Mouse (Mus musculus): ENCODE results near the gene Nmu. TPM values are rescaled to one million over a fixed set of nuclear protein-coding genes. Genes with fewer than 3 reads are reported as not detected.

The Nmu gene
- total RNA-seq, 1 experiment: 0.54 TPM

GRCm38 (mm10) chr5:76330953-76331352, 32.6 kb downstream of the Nmu start, which contains the start of gene Pdcl2:
Pdcl2 (minus strand) TSS chr5:76331156.
- peak within 1 kb of the TSS; percentile 18; the same call in 1 of the 2 replicates for H3K27ac ChIP-seq (ENCODE audit: insufficient read depth, low read depth, low read length, poor library complexity, severe bottlenecking)
- H3K36me3 ChIP-seq (ENCODE audit: control insufficient read depth, insufficient read depth, low read length, poor library complexity, severe bottlenecking): no peaks in the 10 kb centered on the region
- in situ Hi-C loops (cut with MboI; ENCODE audit: low sequenced_read_pairs in 2 of 2, unreplicated experiment in 2 of 2): no loop called here
- H3K9me3 ChIP-seq (ENCODE audit: control insufficient read depth, insufficient read depth, low read depth, low read length): no peaks in the 10 kb centered on the region
- DNase-seq (ENCODE audit: low read depth, low spot score): peak; percentile 75
- TF ChIP-seq CHD2 (IDR thresholded peaks at IDR 0.05; ENCODE audit: low read depth, low read length): no peak
- no peak for TF ChIP-seq MAFK (IDR thresholded peaks at IDR 0.05; ENCODE audit: insufficient read depth, low read depth, low read length)
- no peak for TF ChIP-seq ZC3H11A (IDR thresholded peaks at IDR 0.05; ENCODE audit: borderline replicate concordance, low read depth, low read length)
- no peak for TF ChIP-seq HCFC1 (IDR thresholded peaks at IDR 0.05; ENCODE audit: borderline replicate concordance, insufficient read depth, low read length)
- peak within 1 kb of the TSS; percentile 62 for H3K9ac ChIP-seq (ENCODE audit: insufficient read depth, low read depth, low read length, poor library complexity, severe bottlenecking)
- peaks cover 0 to 2% of the 10 kb centered on the region in 2 experiments; a peak in 3 of 4 replicates for H3K4me1 ChIP-seq (ENCODE audit: control insufficient read depth in 2 of 2, insufficient read depth in 2 of 2, low read length in 2 of 2, poor library complexity in 1 of 2)
- H3K4me3 ChIP-seq (ENCODE audit: insufficient read depth in 1 of 2, low read depth in 1 of 2, low read length in 2 of 2, poor library complexity in 1 of 2, severe bottlenecking in 1 of 2): peak within 1 kb of the TSS; percentile 49 to 65

DNA sequence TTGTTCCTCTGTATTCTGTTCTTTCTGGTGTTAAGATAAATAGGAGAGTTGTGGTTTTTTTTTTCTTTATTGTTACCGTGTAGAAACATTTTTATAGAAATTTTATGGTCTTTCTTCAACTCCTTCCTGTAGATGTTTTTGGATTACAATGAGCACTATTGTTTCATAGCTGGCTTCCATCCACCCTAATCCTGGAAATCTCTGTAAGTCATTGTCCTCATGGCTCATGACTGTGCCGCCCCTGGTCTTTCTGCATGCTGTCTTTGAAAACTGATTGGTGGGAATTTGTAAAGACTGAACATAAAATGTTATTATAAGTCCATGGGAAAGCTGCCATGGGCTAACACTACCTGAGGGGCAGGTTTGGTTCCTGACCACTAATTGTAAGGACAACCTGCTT, 36.3 kb downstream of the Nmu start:
- no peak for DNase-seq (ENCODE audit: low read depth, low spot score)
- no peak overlapping the region for H3K27ac ChIP-seq (ENCODE audit: insufficient read depth, low read depth, low read length, poor library complexity, severe bottlenecking)
- H3K36me3 ChIP-seq (ENCODE audit: control insufficient read depth, insufficient read depth, low read length, poor library complexity, severe bottlenecking): no peaks in the 10 kb centered on the region
- in situ Hi-C loops (cut with MboI; ENCODE audit: low sequenced_read_pairs in 2 of 2, unreplicated experiment in 2 of 2): no loop called here
- no peaks in the 10 kb centered on the region for H3K9me3 ChIP-seq (ENCODE audit: control insufficient read depth, insufficient read depth, low read depth, low read length)
- H3K4me3 ChIP-seq (ENCODE audit: insufficient read depth in 1 of 2, low read depth in 1 of 2, low read length in 2 of 2, poor library complexity in 1 of 2, severe bottlenecking in 1 of 2): no peak overlapping the region
- TF ChIP-seq CHD2 (IDR thresholded peaks at IDR 0.05; ENCODE audit: low read depth, low read length): no peak
- no peak for TF ChIP-seq HCFC1 (IDR thresholded peaks at IDR 0.05; ENCODE audit: borderline replicate concordance, insufficient read depth, low read length)
- TF ChIP-seq MAFK (IDR thresholded peaks at IDR 0.05; ENCODE audit: insufficient read depth, low read depth, low read length): no peak
- TF ChIP-seq ZC3H11A (IDR thresholded peaks at IDR 0.05; ENCODE audit: borderline replicate concordance, low read depth, low read length): no peak
- TF ChIP-seq ZNF384 (IDR thresholded peaks at IDR 0.05; ENCODE audit: low read depth, low read length): no peak
- H3K4me1 ChIP-seq (ENCODE audit: control insufficient read depth in 2 of 2, insufficient read depth in 2 of 2, low read length in 2 of 2, poor library complexity in 1 of 2): peaks cover 4 to 6% of the 10 kb centered on the region in 2 experiments
- no peak overlapping the region for H3K9ac ChIP-seq (ENCODE audit: insufficient read depth, low read depth, low read length, poor library complexity, severe bottlenecking)

- Histone ChIP-seq H3K9me3 (ENCODE audit: control insufficient read depth, insufficient read depth, low read depth, low read length) (no peaks in the 10 kb centered on the region), H3K36me3 (ENCODE audit: control insufficient read depth, insufficient read depth, low read length, poor library complexity, severe bottlenecking) (no peaks in the 10 kb centered on the region), H3K27ac (ENCODE audit: insufficient read depth, low read depth, low read length, poor library complexity, severe bottlenecking) (no peak overlapping the region), H3K9ac (ENCODE audit: insufficient read depth, low read depth, low read length, poor library complexity, severe bottlenecking) (no peak overlapping the region), H3K4me3 (ENCODE audit: insufficient read depth in 1 of 2, low read depth in 1 of 2, low read length in 2 of 2, poor library complexity in 1 of 2, severe bottlenecking in 1 of 2) (no peak overlapping the region), H3K4me1 (ENCODE audit: control insufficient read depth in 2 of 2, insufficient read depth in 2 of 2, low read length in 2 of 2, poor library complexity in 1 of 2) (peaks cover 4 to 10% of the 10 kb centered on the region in 2 experiments; a peak in 3 of 4 replicates)
- no peak for TF ChIP-seq ZC3H11A (IDR thresholded peaks at IDR 0.05; ENCODE audit: borderline replicate concordance, low read depth, low read length)
- no peak for TF ChIP-seq CHD2 (IDR thresholded peaks at IDR 0.05; ENCODE audit: low read depth, low read length)
- no peak for TF ChIP-seq HCFC1 (IDR thresholded peaks at IDR 0.05; ENCODE audit: borderline replicate concordance, insufficient read depth, low read length)
- no peak for TF ChIP-seq MAFK (IDR thresholded peaks at IDR 0.05; ENCODE audit: insufficient read depth, low read depth, low read length)
- TF ChIP-seq ZNF384 (IDR thresholded peaks at IDR 0.05; ENCODE audit: low read depth, low read length): no peak
- in situ Hi-C loops (cut with MboI; ENCODE audit: low sequenced_read_pairs in 2 of 2, unreplicated experiment in 2 of 2): no loop called here
- DNase-seq (ENCODE audit: low read depth, low spot score): no peak
These were observed 38.5 kb downstream of the Nmu start for GRCm38 (mm10) chr5:76325113-76325512.

DNA sequence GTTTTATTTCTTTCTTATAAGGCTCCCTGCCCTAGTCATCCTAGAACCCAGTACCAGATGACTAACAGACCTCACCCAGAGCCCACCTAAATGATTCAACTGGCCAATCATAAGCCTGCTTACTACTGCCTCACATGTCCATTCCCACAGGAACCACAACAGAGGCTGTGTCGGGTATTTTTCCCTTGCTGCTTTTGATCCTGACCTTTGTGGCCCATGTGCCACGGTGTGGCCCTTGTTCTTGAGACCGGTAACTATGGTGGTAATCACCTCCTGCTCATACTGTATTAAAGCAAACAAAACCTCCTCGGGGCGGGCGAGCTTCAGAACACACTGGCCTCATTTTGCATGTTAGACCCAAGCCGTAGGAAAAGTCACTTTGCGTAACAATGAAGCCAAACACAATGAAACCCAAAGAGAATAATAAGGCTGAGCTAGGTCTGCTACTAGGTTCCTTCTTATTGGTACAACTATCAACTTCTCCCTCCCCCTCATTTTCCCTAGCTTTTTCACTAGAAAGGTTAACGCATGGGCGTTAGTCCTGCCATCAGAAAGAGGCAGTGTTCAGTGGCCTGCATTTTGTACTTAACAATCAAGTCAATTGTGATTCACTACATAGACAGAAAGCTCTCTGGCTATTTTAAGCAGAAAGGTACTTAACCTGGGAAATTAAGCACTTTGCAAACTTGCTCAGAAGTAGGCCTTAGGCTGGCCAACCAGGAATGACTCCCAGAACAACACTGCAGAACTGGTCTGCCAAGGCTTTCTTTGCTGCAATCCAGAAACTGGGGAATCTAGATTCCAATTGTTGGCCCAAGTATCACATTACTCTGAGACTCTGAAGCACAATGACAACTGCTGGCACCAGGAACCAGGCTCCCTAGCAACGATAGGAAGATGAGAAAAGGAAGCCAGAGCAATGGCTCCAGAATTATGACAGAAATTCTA, 42.1 kb downstream of the Nmu start:
- H3K4me3 ChIP-seq (ENCODE audit: insufficient read depth in 1 of 2, low read depth in 1 of 2, low read length in 2 of 2, poor library complexity in 1 of 2, severe bottlenecking in 1 of 2): peak overlapping the region in 1 of 2 experiments; percentile 38; a peak in 1 of 4 replicates
- in situ Hi-C loops (cut with MboI; ENCODE audit: low sequenced_read_pairs in 2 of 2, unreplicated experiment in 2 of 2): no loop called here
- DNase-seq (ENCODE audit: low read depth, low spot score): peak; percentile 83
- no peaks in the 10 kb centered on the region for H3K36me3 ChIP-seq (ENCODE audit: control insufficient read depth, insufficient read depth, low read length, poor library complexity, severe bottlenecking)
- no peak overlapping the region for H3K9ac ChIP-seq (ENCODE audit: insufficient read depth, low read depth, low read length, poor library complexity, severe bottlenecking)
- TF ChIP-seq MAFK (IDR thresholded peaks at IDR 0.05; ENCODE audit: insufficient read depth, low read depth, low read length) (no peak), ZC3H11A (IDR thresholded peaks at IDR 0.05; ENCODE audit: borderline replicate concordance, low read depth, low read length) (no peak), HCFC1 (IDR thresholded peaks at IDR 0.05; ENCODE audit: borderline replicate concordance, insufficient read depth, low read length) (no peak; the same call in 1 of the 2 replicates), ZNF384 (IDR thresholded peaks at IDR 0.05; ENCODE audit: low read depth, low read length) (no peak), CHD2 (IDR thresholded peaks at IDR 0.05; ENCODE audit: low read depth, low read length) (peak; percentile 47; the same call in 1 of the 2 replicates)
- peaks cover 4 to 13% of the 10 kb centered on the region in 2 experiments; a peak in 3 of 4 replicates for H3K4me1 ChIP-seq (ENCODE audit: control insufficient read depth in 2 of 2, insufficient read depth in 2 of 2, low read length in 2 of 2, poor library complexity in 1 of 2)
- peak overlapping the region; percentile 71 for H3K27ac ChIP-seq (ENCODE audit: insufficient read depth, low read depth, low read length, poor library complexity, severe bottlenecking)
- no peaks in the 10 kb centered on the region for H3K9me3 ChIP-seq (ENCODE audit: control insufficient read depth, insufficient read depth, low read depth, low read length)

Measured in ES-E14 (cell line).